Mouse (Mus musculus) spleen, adult 2 months (tissue): ENCODE measurements around the gene Cabp2.

Experiments
- CTCF ChIP-seq: fragments of 200-500 bp; IDR thresholded peaks from 2 replicates; pipeline ENCODE4 v1.5.1; 2011; ENCODE audit warnings: mild to moderate bottlenecking, inconsistent platforms; ENCODE audit not compliant: insufficient read depth, insufficient read length, insufficient replicate concordance; ENCODE audit errors: extremely low read depth
- POLR2A ChIP-seq: fragments of 200-500 bp; IDR thresholded peaks from 2 replicates; pipeline ENCODE4 v1.6.1; 2011; ENCODE audit warnings: low read depth, low read length, inconsistent platforms

DNA sequence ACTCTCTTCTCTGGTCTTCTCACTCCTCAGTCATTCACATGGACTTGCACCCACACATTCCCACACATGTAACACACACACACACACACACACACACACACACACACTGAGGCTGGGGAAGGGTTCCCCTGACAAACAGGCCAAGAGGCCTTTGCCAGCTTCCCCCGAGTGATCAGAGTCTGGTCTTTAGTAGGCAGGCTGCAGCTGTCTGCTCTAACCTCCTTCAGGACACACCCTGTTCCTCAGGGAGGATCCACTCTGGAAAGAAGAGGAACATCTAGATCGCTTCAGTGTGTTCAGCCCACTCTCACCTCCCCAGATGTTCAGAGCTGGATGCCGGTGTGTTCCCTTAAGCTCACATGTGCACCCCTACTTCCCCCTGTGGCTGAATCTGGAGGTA is 13.0 kb downstream of the Cabp2 start:
- TF ChIP-seq CTCF: no peak
- no peak for TF ChIP-seq POLR2A
